Mouse (Mus musculus) heart, postnatal 0 days (tissue): Measurements from ENCODE around the gene Gtf2a1l.

Experiments
- CTCF ChIP-seq: IDR thresholded peaks from 2 replicates; pipeline ENCODE4 v1.5.1; 2016; ENCODE audit warnings: antibody characterized with exemption, control low read depth, low read depth
- EP300 ChIP-seq: IDR thresholded peaks from 2 replicates; pipeline ENCODE4 v1.6.1; 2016; ENCODE audit warnings: antibody characterized with exemption, low read depth

DNA sequence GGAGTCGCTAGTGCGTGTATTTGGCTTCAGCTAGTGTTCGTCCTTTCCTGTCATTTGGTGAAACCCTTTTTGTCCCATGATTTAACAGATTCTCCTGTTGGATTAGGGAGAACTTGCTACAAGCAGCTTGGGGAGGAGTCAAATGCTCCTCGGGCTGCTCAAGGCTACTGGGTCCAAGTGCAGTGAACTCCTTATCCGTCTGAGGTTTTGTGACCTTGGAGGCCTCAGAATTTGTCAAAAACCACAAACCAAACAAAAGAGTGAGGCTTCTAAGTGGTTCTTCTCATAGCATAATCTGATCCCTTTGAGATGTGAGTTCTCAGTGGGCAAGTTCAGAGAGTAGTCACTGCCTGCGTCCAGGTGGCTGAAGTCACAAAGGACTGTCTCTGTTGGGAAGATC is 87.3 kb downstream of the Gtf2a1l start:
- TF ChIP-seq CTCF, result no peak
- TF ChIP-seq EP300, result no peak
